Mouse (Mus musculus) retina, adult 2 months (tissue): ENCODE measurements around the gene Tnfsf12.
A peak's percentile ranks its signal among the peaks of the same experiment; 100 is the strongest.

ENCODE experiments used
- DNase-seq: peaks from one replicate; pipeline ENCODE4 v3.0.0-alpha.2; 2012; ENCODE audit warnings: low read depth, low spot score

Gene Tnfsf12

GRCm38 (mm10) chr11:69655264-69656064, 40.2 kb downstream of the Tnfsf12 start, which contains the start of gene Sox15:
TSS of gene Sox15 (plus strand) at chr11:69655314.
- DNase-seq = peak; percentile 47

GRCm38 (mm10) chr11:69654760-69655159, 40.9 kb downstream of the Tnfsf12 start:
- no peak for DNase-seq

GRCm38 (mm10) chr11:69653399-69653798, 42.2 kb downstream of the Tnfsf12 start:
- DNase-seq = peak; percentile 62

GRCm38 (mm10) chr11:69645860-69646259, 49.8 kb downstream of the Tnfsf12 start:
- no peak for DNase-seq
